Mouse (Mus musculus) thymus, postnatal 0 days (tissue): ENCODE results near the gene Fzd2. TPM values are rescaled to one million over a fixed set of nuclear protein-coding genes. Genes with fewer than 3 reads are reported as not detected.
"Not testable (repeated sequence)": the region's sequence is repeated elsewhere in the genome, so short reads cannot be mapped to it uniquely, and the experiment has no call there.

ENCODE experiments used
- DNase-seq: peaks from one replicate; pipeline ENCODE4 v3.0.0-alpha.2; 2015; ENCODE audit warnings: low spot score
- polyA plus RNA-seq: library from polyadenylated mRNA; unstranded; fragments of >200 nt; fragmentation: Nextera tagmentation; extraction: Ambion mirVana; gene quantifications from 2 replicates; pipeline ENCODE4 v1.2.1, GENCODE M21; 2015

Gene Fzd2
- polyA plus RNA-seq = 3.9 and 4.3 TPM in 2 replicates

DNA sequence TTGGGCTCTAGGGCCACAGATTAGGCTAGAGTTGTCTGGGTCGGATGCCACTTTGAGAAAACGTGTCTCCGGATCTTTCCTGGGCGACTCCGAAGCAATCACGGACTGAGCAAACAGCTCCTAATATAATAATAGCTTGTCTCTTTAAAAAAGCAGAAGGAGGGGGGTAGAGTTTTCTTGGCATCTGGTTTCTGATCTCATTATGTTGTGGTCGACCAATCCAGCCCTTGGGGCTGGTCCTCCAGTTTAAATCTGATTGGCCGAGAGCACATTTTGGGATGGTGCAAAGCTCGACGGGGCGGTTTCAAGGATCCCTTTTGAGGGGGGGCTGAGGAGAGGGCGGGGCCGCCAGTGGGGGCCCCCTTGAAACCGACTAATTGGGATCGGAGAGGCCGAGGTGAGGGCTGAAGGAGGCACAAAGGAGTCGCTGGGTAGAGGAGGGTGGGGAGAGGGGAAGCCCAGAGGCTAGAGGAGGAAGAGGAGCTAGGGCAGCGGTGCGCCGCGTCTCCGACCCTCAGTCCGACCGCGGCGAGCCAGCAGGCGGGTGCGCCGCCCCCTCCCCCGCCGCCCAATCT, at the start of gene Fzd2:
TSS of gene Fzd2 (plus strand) at position 387 of the 575 bp plus-strand sequence.
- no peak for DNase-seq

DNA sequence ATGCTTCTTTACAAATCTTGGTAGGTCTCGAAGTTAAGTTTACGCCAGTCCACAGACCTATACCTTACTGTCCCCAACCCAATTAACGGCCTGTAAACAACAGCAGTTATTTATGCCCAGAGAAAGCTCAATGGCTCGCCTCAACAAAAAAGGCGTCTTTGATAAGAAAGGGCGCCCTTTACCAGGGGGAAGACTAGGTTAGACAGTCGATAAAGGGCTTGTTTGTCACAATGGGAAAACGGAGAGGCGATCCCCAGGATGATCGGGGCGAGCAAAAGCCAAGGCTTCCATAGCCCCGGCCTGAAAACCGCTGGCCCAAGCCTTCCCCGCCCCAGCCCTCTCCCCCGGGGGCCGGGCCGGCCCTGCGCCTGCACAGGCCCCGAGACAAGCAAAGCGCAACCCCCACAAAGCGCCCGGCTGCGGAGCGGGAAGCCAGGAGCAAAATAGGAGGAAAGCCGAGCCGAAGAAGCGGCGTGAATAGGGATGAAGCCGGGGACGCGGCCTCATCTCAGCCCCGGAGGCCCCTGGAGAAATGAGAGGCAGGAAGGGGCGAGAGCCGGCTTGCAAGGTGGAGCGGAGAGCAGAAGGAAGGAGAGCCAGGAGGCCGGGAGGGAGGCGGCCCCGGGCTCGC, 48.7 kb upstream of the Fzd2 start:
- no peak for DNase-seq

GRCm38 (mm10) chr11:102556031-102556715, 48.0 kb upstream of the Fzd2 start, which contains the start of gene Gpatch8:
TSS of gene Gpatch8 (minus strand) at chr11:102556392.
- DNase-seq = peak; percentile 92

GRCm38 (mm10) chr11:102556716-102557074, 47.5 kb upstream of the Fzd2 start:
- DNase-seq = no peak

DNA sequence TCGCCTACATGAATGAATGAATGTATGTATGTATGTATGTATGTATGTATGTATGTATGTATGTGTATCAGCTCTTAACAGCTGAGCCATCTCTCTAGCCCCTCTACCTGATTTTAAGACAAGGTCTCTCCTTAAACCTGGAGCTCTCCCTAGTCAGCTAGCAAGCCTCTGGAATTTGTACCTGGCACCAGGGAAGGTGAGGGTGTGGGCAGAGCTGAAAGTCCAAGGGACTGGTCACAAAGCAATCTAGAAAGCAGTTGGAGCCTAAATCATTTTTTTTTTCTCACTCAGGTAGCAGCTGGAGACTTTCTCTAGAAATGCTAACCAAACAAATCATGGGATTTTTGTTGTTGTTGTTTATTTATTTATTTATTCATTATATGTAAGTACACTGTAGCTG, 46.8 kb upstream of the Fzd2 start:
- no peak for DNase-seq

GRCm38 (mm10) chr11:102558704-102559103, 45.5 kb upstream of the Fzd2 start:
- DNase-seq = no peak

DNA sequence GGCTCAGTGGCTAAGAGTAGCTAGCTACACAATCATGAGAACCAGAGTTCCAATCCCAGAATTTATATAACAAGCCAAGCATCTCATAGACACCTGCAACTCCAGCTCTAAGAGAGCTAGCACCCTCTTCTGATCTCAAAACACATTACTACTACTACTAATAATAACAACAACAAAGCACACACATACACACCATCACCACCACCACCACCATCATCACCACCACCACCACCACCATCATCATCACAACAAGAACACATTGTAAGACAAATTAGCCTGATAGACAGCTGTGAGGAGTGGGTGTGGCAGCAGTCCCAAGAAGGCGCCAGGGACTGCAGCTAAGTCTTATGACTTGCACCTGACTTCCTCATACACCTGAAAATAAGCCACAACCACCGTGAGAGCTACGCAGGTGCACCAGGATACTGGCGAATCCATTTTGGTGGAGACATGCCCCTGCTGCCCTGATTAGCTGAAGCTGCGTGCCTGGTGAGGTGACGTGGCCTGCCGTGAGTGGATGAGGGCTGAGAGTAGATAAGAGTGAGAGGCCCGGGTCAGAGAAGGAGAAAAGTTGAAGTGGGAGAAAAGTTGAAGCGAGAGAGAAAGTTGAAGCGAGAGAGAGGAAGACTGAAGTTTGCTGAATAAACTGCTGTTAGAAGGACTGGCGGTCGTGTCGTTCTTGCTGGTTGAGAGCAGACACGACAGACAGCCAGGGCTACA, 39.1 kb upstream of the Fzd2 start:
- DNase-seq = not testable (repeated sequence)

DNA sequence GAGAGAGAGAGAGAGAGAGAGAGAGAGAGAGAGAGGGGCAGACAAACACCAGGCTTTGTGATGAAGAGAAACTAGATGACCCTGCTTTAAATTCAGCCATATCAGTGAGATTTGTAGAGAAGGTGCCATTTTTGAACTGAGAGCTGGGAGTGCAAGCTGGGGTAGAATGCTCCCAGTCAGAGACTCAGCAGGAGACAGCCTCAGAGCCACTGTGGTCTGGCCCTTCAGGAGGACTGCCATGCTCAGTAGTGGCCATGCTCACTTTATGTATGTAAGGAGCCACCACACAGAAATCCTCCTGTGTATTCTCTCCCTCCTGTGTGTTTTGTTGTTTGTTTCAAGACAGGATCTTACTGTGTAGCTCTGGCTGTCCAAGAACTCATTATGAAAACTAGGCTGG, 38.5 kb upstream of the Fzd2 start:
- no peak for DNase-seq

- DNase-seq = no peak
These were observed 37.9 kb upstream of the Fzd2 start for GRCm38 (mm10) chr11:102566290-102566689.

DNA sequence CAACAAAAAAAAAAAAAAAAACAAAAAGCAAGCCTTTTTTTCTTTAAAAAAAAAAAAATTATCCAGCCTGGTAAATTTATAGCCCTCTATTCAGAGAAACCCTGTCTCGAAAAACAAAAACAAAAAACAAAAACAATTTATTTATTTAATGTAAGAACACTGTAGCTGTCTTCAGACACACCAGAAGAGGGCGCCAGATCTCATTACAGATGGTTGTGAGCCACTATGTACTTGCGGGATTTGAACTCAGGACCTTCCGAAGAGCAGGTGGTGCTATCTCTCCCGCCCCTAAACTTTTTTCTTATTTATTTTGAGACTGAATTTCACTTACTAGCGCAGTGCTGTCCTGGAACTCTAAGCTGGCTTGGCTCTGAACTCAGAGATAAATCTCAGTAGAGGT, 37.0 kb upstream of the Fzd2 start:
- DNase-seq = no peak

GRCm38 (mm10) chr11:102567723-102568122, 36.5 kb upstream of the Fzd2 start:
- DNase-seq = no peak

- no peak for DNase-seq
These were observed 36.0 kb upstream of the Fzd2 start for GRCm38 (mm10) chr11:102568191-102568590.

DNA sequence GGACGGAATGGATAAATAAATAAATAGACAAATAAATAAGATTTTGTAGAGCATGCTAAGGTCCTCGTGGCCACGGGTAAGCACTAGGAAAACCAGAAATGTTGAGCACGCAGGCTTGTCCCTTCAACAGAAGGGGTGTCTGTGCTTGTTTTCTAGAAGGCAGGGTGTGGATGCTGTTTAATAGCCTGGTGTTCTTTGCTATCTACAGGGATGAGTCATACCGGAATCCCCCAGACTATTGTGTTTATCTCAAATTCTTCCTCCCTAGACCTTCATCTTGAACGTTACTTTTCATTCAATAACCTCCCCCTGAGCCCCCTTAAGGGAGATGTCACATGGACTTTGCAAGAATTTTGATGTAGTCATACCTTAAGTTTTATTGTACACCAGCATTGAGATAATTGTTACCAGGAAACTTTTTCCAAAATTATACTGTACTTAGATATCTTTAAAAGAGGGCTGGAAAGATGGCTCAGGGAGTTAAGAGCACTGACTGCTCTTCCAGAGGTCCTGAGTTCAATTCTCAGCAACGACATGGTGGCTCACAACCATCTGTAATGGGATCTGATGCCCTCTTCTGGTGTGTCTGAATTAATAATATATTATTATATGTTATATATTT, 35.3 kb upstream of the Fzd2 start:
- DNase-seq = no peak

DNA sequence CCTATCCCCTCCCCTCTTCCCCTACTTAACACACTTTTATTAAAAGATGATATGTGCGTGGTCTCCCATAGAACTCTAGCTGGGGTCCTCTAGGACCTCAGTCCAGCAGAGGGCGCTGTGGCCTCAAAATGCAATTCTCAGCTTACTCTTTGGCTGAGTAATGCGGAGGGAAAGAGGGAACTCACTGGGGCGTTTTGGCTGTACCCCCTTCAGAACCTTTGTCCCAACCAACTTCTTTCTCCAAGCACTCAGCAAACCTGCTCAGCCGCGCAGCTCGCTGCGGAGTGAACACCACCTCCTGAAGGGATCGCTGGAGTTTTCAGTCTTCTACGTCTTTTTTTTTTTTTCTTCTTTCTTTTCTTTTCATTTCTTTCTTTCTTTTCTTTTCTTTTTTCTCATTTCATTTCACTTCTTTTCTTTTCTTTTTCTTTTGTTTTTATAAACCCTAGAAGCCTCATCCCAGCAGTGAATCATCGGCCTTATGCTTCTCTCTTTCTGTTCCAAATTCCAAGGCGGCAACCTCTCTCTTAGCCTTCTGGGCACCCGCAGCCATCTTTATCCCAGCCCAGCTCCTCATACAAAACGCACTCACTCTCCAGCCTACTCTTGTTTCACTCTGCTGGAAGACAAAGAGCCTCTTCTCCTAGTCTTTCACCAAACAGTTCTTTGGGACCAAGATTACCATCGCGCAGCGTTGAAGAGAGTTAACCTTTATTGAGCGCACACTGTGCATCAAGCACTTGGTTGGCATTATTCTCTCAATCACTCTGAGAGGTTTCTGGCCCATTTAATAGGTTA, 31.1 kb upstream of the Fzd2 start:
- DNase-seq = peak; percentile 82

DNA sequence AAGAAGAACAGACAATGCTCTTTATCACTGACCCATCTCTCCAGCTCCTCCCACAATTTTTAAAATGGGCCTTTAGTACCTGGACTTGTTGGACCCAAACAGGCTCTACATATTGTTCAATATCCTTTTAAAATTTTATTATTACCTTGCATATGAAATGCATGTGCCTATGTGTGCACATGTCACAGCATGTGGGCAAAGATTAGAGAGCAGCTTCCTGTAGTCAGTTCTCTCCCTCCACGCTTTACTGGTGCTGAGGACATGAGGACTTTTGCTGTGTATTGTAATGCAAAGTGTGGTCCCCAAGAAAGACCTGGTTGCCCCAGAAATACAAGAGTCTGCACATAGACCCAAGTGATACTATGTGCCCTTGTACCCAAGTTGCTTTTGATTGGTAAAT, 29.2 kb upstream of the Fzd2 start:
- DNase-seq = no peak

DNA sequence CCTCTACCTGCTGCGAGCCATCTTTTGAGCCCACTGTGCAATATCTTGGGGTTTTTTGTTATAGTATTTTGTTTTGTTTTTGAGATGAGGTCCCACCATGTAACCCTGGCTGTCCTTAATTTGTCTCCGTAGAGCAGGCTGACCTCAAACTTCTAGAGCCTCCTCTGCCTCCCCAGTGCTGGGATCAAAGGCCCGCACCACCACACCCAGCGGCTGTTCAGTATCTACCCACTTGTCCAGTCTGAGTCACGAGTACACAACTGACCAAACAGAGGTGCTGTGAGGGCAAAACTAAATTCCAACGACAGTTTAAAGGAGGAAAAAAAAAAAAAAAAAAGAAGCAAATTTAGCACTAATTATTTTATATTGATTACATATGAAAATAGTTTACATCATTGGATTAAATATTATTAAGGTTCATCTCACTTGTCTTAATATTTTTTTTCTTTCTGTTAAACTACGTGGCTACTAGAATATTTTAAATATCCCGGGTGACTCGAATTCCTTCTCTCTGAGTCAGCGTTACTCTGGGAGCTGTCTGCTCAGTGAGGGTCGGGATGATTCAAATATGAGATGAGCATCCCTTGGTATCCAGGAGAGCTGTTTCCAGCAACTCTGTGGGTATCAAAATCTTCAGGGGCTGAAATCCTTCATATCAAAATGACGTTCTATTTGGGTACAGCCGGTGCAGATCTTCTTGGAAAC, 28.0 kb upstream of the Fzd2 start:
- no peak for DNase-seq

DNA sequence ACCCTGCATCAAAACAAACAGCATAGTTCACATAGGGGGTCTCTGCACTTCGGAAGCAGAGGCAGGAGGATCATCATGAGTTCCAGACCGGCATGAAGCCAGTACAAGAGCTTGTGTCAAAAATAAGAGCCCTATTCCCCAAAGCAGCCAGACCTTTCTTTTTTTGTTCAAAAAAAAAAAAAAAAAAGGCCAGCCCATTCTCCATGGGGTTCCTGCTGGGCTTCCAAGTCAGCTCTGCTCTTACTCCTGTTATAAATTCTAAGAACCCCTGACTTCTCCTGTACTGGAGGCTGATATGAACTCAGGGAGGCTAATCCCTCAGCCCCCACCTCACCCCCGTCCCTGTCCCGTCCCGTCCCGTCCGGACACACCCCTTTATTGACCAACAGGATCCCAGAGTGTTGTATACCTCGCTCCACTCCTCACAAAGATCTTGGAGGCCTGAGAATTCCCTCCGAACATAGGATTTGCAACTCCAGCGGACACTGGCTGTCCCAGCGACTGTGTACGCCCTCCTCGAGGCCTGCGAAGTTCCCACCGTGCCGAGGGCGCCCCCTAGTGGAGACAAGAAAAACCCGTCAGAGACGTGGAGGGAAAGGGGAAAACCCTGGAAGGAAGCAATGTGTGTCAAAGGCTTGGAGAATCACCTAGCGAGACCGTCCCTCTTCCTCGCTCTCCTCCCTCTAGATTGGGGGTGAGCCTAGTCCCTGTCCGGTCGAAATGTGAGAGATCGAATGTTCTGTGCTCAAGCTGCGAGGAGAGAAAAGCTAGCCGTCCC, 25.7 kb upstream of the Fzd2 start:
- DNase-seq = peak; percentile 71

DNA sequence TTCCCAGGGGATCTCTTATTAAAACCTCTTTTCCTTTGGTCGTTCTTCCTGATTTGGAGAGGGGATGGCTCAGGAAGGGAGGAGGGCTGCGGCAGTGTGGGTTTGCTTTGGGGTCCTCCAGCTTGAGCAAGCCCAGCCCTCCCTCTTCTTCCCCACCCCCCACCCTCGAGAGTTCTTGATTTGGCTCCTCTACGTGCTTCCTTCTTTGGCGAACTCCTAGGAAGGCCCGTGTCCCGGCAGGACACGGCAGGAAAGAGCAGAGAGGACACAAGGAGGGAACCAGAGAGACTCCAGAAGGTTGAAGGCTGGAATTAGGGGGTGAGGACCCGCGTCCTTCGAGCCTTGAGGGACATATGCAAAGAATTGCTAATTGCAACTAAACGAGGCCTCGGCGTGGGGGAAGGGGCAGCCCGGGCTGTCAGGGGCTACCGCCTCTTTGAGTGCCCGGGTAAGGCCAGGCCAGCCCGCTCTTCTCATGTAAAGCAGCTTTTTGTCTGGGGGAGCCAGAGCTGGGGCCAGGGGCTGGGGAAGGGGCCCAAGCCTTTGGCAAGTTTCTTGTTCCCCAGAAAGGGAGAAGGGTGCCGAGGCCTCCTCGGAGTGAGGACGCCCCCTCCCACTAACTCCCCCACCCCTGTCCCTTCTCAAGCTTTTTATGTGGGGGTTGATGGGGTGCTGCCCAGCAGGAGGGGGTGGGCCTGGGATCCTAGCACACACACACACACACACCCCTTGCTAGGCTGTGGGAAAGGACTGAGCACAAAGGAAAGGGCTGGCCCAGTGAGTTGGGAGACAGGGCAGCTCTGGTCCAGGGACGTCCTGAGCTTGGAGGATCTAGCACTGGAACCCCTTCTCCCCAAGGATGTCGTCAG, 24.8 kb upstream of the Fzd2 start, which contains the start of gene Gm11627:
TSS of gene Gm11627 (minus strand) at position 297 of the 869 bp plus-strand sequence.
- no peak for DNase-seq

DNA sequence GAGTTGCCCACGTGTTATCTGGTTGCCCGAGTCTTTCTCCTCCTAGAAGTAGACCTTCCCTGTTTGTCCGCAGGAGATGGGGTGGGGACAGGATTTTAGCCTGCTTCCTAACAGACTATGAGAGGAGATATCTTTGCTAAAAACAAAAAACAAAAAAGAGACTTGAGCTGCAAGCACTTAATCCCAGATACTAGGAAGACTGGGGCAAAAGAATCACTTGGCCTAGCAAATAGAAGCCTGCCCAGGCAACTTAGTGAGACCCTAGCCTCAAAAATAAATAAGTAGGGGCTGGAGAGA, 24.2 kb upstream of the Fzd2 start:
- no peak for DNase-seq
